Mouse (Mus musculus) heart, adult 2 months (tissue): Measurements from ENCODE around the gene Crybb3.

Source experiments
- CTCF ChIP-seq: fragments of 200-600 bp; IDR thresholded peaks from 2 replicates; pipeline ENCODE4 v1.8.1; 2022; ENCODE audit warnings: antibody characterized with exemption, mild to moderate bottlenecking, moderate library complexity
- POLR2A ChIP-seq: fragments of 200-500 bp; IDR thresholded peaks from 2 replicates; pipeline ENCODE4 v1.6.1; 2011; ENCODE audit warnings: mild to moderate bottlenecking, low read depth, low read length, control low read depth; ENCODE audit not compliant: insufficient read depth

DNA sequence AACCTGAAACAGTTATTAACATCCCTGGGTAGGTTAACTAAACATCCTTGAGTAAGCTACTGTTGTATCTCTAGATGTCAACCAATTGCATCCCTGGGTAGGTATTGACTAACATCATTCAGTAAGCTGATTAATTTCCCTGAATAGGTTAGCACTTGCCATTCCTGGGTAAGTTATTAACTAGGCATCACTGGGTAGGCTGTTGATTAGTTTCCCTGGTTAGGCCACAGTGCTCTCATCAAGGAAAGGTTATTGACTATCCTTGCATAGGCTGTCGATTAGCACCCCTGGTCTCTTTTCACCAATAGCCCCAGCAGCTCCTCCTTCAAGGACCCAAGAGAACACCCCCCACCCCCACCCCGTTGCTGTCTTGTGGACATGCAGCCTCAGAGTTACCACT is 4.5 kb upstream of the Crybb3 start:
- TF ChIP-seq CTCF: no peak
- no peak for TF ChIP-seq POLR2A
